Mouse (Mus musculus) heart, postnatal 0 days (tissue): ENCODE measurements around the gene Endou.

Source experiments
- CTCF ChIP-seq: IDR thresholded peaks from 2 replicates; pipeline ENCODE4 v1.5.1; 2016; ENCODE audit warnings: antibody characterized with exemption, control low read depth, low read depth
- EP300 ChIP-seq: IDR thresholded peaks from 2 replicates; pipeline ENCODE4 v1.6.1; 2016; ENCODE audit warnings: antibody characterized with exemption, low read depth

- TF ChIP-seq EP300: peak; percentile 88
- TF ChIP-seq CTCF: peak; percentile 67
These were observed 36.4 kb upstream of the Endou start, which contains the start of gene Rapgef3 for GRCm38 (mm10) chr15:97767280-97768186.
